Mouse (Mus musculus) liver, embryonic 15.5 days (tissue): ENCODE data around the gene Ccdc107. TPM values are rescaled to one million over a fixed set of nuclear protein-coding genes. Genes with fewer than 3 reads are reported as not detected.
A peak's percentile ranks its signal among the peaks of the same experiment; 100 is the strongest.

ENCODE experiments used
- ATAC-seq: fragments of 200-750 bp; cut with Nextera tagmentation; 2 replicates; pipeline ENCODE4 v1.8.0; 2017; ENCODE audit warnings: moderate number of reproducible peaks, mild to moderate bottlenecking, moderate library complexity; ENCODE audit not compliant: insufficient read depth
- H3K27ac ChIP-seq: fragments of 300-500 bp; sonication (generic); replicated peaks from 2 replicates; pipeline ENCODE4 v1.5.1; 2015; ENCODE audit warnings: mild to moderate bottlenecking, inconsistent platforms
- H3K27me3 ChIP-seq: fragments of 300-500 bp; sonication (generic); 2 replicates; pipeline ENCODE4 v1.6.1; 2015; ENCODE audit warnings: mild to moderate bottlenecking, inconsistent platforms
- H3K36me3 ChIP-seq: fragments of 300-500 bp; sonication (generic); replicated peaks from 2 replicates; pipeline ENCODE4 v1.6.1; 2015; ENCODE audit warnings: moderate library complexity, mild to moderate bottlenecking, inconsistent platforms
- H3K4me1 ChIP-seq: fragments of 300-500 bp; sonication (generic); replicated peaks from 2 replicates; pipeline ENCODE4 v1.6.1; 2015; ENCODE audit warnings: inconsistent platforms
- H3K4me2 ChIP-seq: fragments of 300-500 bp; sonication (generic); 2 replicates; pipeline ENCODE4 v1.6.1; 2015; ENCODE audit warnings: moderate library complexity, mild to moderate bottlenecking, inconsistent platforms
- H3K4me3 ChIP-seq: fragments of 300-500 bp; sonication (generic); replicated peaks from 2 replicates; pipeline ENCODE4 v1.5.1; 2015; ENCODE audit warnings: mild to moderate bottlenecking, inconsistent platforms
- H3K9ac ChIP-seq: fragments of 300-500 bp; sonication (generic); 2 replicates; pipeline ENCODE4 v1.6.1; 2015; ENCODE audit warnings: moderate library complexity, mild to moderate bottlenecking, inconsistent platforms
- H3K9me3 ChIP-seq: fragments of 300-500 bp; sonication (generic); replicated peaks from 2 replicates; pipeline ENCODE4 v1.6.1; 2016; ENCODE audit warnings: inconsistent platforms
- WGBS: fragments of 180-500 bp; shearing (Covaris S2); methylation state at CpG from one replicate; pipeline ENCODE4 v1.1.7; 2015; ENCODE audit warnings: mixed read lengths; ENCODE audit not compliant: insufficient replicate concordance; 5-methylcytosine and 5-hydroxymethylcytosine counted together
- polyA plus RNA-seq: library from polyadenylated mRNA; unstranded; fragments of >200 nt; fragmentation: Nextera tagmentation; extraction: Ambion mirVana; gene quantifications from 2 replicates; pipeline ENCODE4 v1.2.1, GENCODE M21; 2015

Gene Ccdc107
- polyA plus RNA-seq, 1 experiment from 2014 or later = 34.2 TPM

GRCm38 (mm10) chr4:43512653-43513052 is 20.0 kb downstream of the Ccdc107 start:
- 55% methylated on average over 7 of the region's 7 CpGs for WGBS
- ATAC-seq = no peak
- H3K4me3 ChIP-seq = no peak overlapping the region

GRCm38 (mm10) chr4:43513300-43513699 is 20.6 kb downstream of the Ccdc107 start:
- no peak for ATAC-seq
- H3K36me3 ChIP-seq = no peaks in the 10 kb centered on the region
- 78% methylated on average over 4 of the region's 4 CpGs for WGBS
- H3K9me3 ChIP-seq = no peaks in the 10 kb centered on the region
- H3K9ac ChIP-seq = no peak overlapping the region
- peaks cover 19% of the 10 kb centered on the region for H3K4me1 ChIP-seq
- no peak overlapping the region for H3K4me2 ChIP-seq
- no peak overlapping the region for H3K27ac ChIP-seq
- H3K27me3 ChIP-seq = peaks cover 7% of the 10 kb centered on the region; the same call in 1 of the 2 replicates
- no peak overlapping the region for H3K4me3 ChIP-seq

More at GRCm38 (mm10) chr4:43512653-43513052, 20.0 kb downstream of the Ccdc107 start:
- Histone ChIP-seq H3K36me3 (no peaks in the 10 kb centered on the region), H3K4me1 (peaks cover 25% of the 10 kb centered on the region), H3K9me3 (no peaks in the 10 kb centered on the region), H3K4me2 (no peak overlapping the region), H3K27me3 (peaks cover 11% of the 10 kb centered on the region; the same call in 1 of the 2 replicates), H3K27ac (no peak overlapping the region), H3K9ac (no peak overlapping the region)

GRCm38 (mm10) chr4:43513791-43514190 is 21.1 kb downstream of the Ccdc107 start:
- Histone ChIP-seq H3K27ac (no peak overlapping the region), H3K4me1 (peaks cover 16% of the 10 kb centered on the region), H3K9me3 (no peaks in the 10 kb centered on the region), H3K4me3 (no peak overlapping the region), H3K9ac (no peak overlapping the region), H3K36me3 (no peaks in the 10 kb centered on the region), H3K27me3 (peaks cover 9% of the 10 kb centered on the region), H3K4me2 (no peak overlapping the region)
- WGBS = 57% methylated on average over 4 of the region's 4 CpGs
- no peak for ATAC-seq

GRCm38 (mm10) chr4:43515764-43516708 is 23.3 kb downstream of the Ccdc107 start:
- H3K4me3 ChIP-seq = no peak overlapping the region
- whole genome bisulfite sequencing = 40% methylated on average over 11 of the region's 11 CpGs

GRCm38 (mm10) chr4:43519551-43519950 is 26.9 kb downstream of the Ccdc107 start:
- peaks cover 37% of the 10 kb centered on the region for H3K4me1 ChIP-seq
- peaks cover 60% of the 10 kb centered on the region for H3K27me3 ChIP-seq
- no peaks in the 10 kb centered on the region for H3K36me3 ChIP-seq
- no peak overlapping the region for H3K9ac ChIP-seq
- 46% methylated on average over 10 of the region's 10 CpGs for WGBS
- peak overlapping the region; percentile 16 for H3K4me2 ChIP-seq
- no peak overlapping the region for H3K27ac ChIP-seq
- H3K4me3 ChIP-seq = no peak overlapping the region
- no peaks in the 10 kb centered on the region for H3K9me3 ChIP-seq
- no peak for ATAC-seq

More at GRCm38 (mm10) chr4:43515764-43516708, 23.3 kb downstream of the Ccdc107 start:
- Histone ChIP-seq H3K27ac (no peak overlapping the region), H3K27me3 (peaks cover 25% of the 10 kb centered on the region), H3K4me2 (no peak overlapping the region), H3K4me1 (peaks cover 20% of the 10 kb centered on the region), H3K9ac (no peak overlapping the region), H3K36me3 (no peaks in the 10 kb centered on the region), H3K9me3 (no peaks in the 10 kb centered on the region)
- ATAC-seq = no peak

- Histone ChIP-seq H3K4me1 (peaks cover 37% of the 10 kb centered on the region), H3K9me3 (no peaks in the 10 kb centered on the region), H3K27me3 (peaks cover 64% of the 10 kb centered on the region), H3K9ac (no peak overlapping the region), H3K4me3 (no peak overlapping the region), H3K4me2 (peak overlapping the region; percentile 16), H3K36me3 (no peaks in the 10 kb centered on the region), H3K27ac (no peak overlapping the region)
- 21% methylated on average over 6 of the region's 6 CpGs for WGBS
- no peak for ATAC-seq
Measured at GRCm38 (mm10) chr4:43519956-43520355, 27.3 kb downstream of the Ccdc107 start.

GRCm38 (mm10) chr4:43527880-43528279 is 35.2 kb downstream of the Ccdc107 start:
- H3K36me3 ChIP-seq = peaks cover 29% of the 10 kb centered on the region
- WGBS = 59% methylated on average over 5 of the region's 5 CpGs
- no peaks in the 10 kb centered on the region for H3K9me3 ChIP-seq
- H3K4me3 ChIP-seq = no peak overlapping the region
- H3K27ac ChIP-seq = no peak overlapping the region
- H3K9ac ChIP-seq = no peak overlapping the region
- no peak overlapping the region for H3K4me2 ChIP-seq
- H3K27me3 ChIP-seq = peaks cover 44% of the 10 kb centered on the region
- no peak for ATAC-seq
- H3K4me1 ChIP-seq = peaks cover 26% of the 10 kb centered on the region

- no peak for ATAC-seq
- 78% methylated on average over 9 of the region's 9 CpGs for WGBS
- H3K9ac ChIP-seq = no peak overlapping the region
- no peak overlapping the region for H3K4me3 ChIP-seq
- peaks cover 38% of the 10 kb centered on the region for H3K27me3 ChIP-seq
- peaks cover 36% of the 10 kb centered on the region for H3K36me3 ChIP-seq
- H3K27ac ChIP-seq = no peak overlapping the region
- peaks cover 20% of the 10 kb centered on the region for H3K4me1 ChIP-seq
- H3K4me2 ChIP-seq = no peak overlapping the region
- no peaks in the 10 kb centered on the region for H3K9me3 ChIP-seq
Measured at GRCm38 (mm10) chr4:43528487-43528886, 35.8 kb downstream of the Ccdc107 start.

GRCm38 (mm10) chr4:43530081-43530501 is 37.4 kb downstream of the Ccdc107 start:
- H3K27ac ChIP-seq = no peak overlapping the region
- no peak overlapping the region for H3K4me3 ChIP-seq
- WGBS = 46% methylated on average over 8 of the region's 8 CpGs
- peaks cover 10% of the 10 kb centered on the region for H3K4me1 ChIP-seq
- no peak overlapping the region for H3K4me2 ChIP-seq
- H3K36me3 ChIP-seq = peaks cover 52% of the 10 kb centered on the region
- no peak overlapping the region for H3K9ac ChIP-seq
- H3K9me3 ChIP-seq = no peaks in the 10 kb centered on the region
- ATAC-seq = 0 out of 2 replicates have a peak, but pooled peaks have one; percentile 9
- H3K27me3 ChIP-seq = peaks cover 22% of the 10 kb centered on the region

GRCm38 (mm10) chr4:43530581-43530980 is 37.9 kb downstream of the Ccdc107 start:
- 19% methylated on average over 7 of the region's 7 CpGs for WGBS
- Histone ChIP-seq H3K4me1 (peaks cover 10% of the 10 kb centered on the region), H3K9ac (no peak overlapping the region), H3K4me2 (no peak overlapping the region), H3K9me3 (no peaks in the 10 kb centered on the region), H3K27me3 (peaks cover 17% of the 10 kb centered on the region), H3K4me3 (no peak overlapping the region), H3K36me3 (peaks cover 56% of the 10 kb centered on the region), H3K27ac (no peak overlapping the region)
- ATAC-seq = peak; percentile 35; the same call in 1 of the 2 replicates

GRCm38 (mm10) chr4:43533270-43533669 is 40.6 kb downstream of the Ccdc107 start:
- Histone ChIP-seq H3K9me3 (no peaks in the 10 kb centered on the region), H3K4me2 (no peak overlapping the region), H3K4me3 (no peak overlapping the region), H3K27ac (no peak overlapping the region), H3K9ac (no peak overlapping the region), H3K27me3 (no peaks in the 10 kb centered on the region), H3K4me1 (peaks cover 10% of the 10 kb centered on the region), H3K36me3 (peaks cover 83% of the 10 kb centered on the region)
- WGBS = 84% methylated on average over 9 of the region's 9 CpGs
- ATAC-seq = no peak
